Mouse (Mus musculus) layer of hippocampus, adult 2 months (tissue): ENCODE measurements around the gene Pdzrn4. TPM values are rescaled to one million over a fixed set of nuclear protein-coding genes. Genes with fewer than 3 reads are reported as not detected.

Source experiments
- DNase-seq, 2 experiments: peaks; one replicate each; pipeline ENCODE4 v3.0.0; 2022; ENCODE audit warnings: low spot score in 2 of 2
- H3K27ac ChIP-seq: fragments of 200-600 bp; 2 replicates; pipeline ENCODE4 v1.8.1; 2022
- H3K4me3 ChIP-seq: fragments of 200-600 bp; 2 replicates; pipeline ENCODE4 v1.8.1; 2022; ENCODE audit warnings: mild to moderate bottlenecking
- CTCF ChIP-seq: fragments of 200-600 bp; conservative IDR thresholded peaks from 2 replicates; pipeline ENCODE4 v1.8.1; 2022; ENCODE audit warnings: antibody characterized with exemption, mild to moderate bottlenecking, moderate library complexity
- total RNA-seq, 2 experiments: library from RNA; stranded (reverse); gene quantifications; 2 replicates each; pipeline ENCODE4 v1.2.3; 2021

The Pdzrn4 gene
- total RNA-seq, 2 experiments from 2014 or later = 5.6 to 6.4 TPM

- DNase-seq = no peak
- Histone ChIP-seq H3K4me3 (no peak overlapping the region), H3K27ac (no peak overlapping the region)
- no peak for TF ChIP-seq CTCF
Measured at GRCm38 (mm10) chr15:92746081-92746480, 349.4 kb downstream of the Pdzrn4 start.

GRCm38 (mm10) chr15:92752167-92752566, 355.5 kb downstream of the Pdzrn4 start:
- no peak overlapping the region for H3K27ac ChIP-seq
- TF ChIP-seq CTCF = no peak

GRCm38 (mm10) chr15:92752578-92752977, 355.9 kb downstream of the Pdzrn4 start:
- no peak for DNase-seq
- H3K4me3 ChIP-seq = peak overlapping the region; percentile 11; the same call in 1 of the 2 replicates
- no peak overlapping the region for H3K27ac ChIP-seq
- no peak for TF ChIP-seq CTCF

More at GRCm38 (mm10) chr15:92752167-92752566, 355.5 kb downstream of the Pdzrn4 start:
- H3K4me3 ChIP-seq = peak overlapping the region; percentile 11; the same call in 1 of the 2 replicates
- DNase-seq = no peak

GRCm38 (mm10) chr15:92757085-92757903, 360.6 kb downstream of the Pdzrn4 start:
- TF ChIP-seq CTCF = no peak
- no peak overlapping the region for H3K4me3 ChIP-seq
- DNase-seq = no peak
- no peak overlapping the region for H3K27ac ChIP-seq

- no peak overlapping the region for H3K27ac ChIP-seq
- no peak for TF ChIP-seq CTCF
- no peak for DNase-seq
- no peak overlapping the region for H3K4me3 ChIP-seq
Measured at GRCm38 (mm10) chr15:92759001-92759400, 362.3 kb downstream of the Pdzrn4 start.

- DNase-seq = no peak
- Histone ChIP-seq H3K27ac (no peak overlapping the region), H3K4me3 (no peak overlapping the region)
- TF ChIP-seq CTCF = no peak
Measured at GRCm38 (mm10) chr15:92763303-92763702, 366.6 kb downstream of the Pdzrn4 start.

- TF ChIP-seq CTCF = no peak
- Histone ChIP-seq H3K27ac (no peak overlapping the region), H3K4me3 (no peak overlapping the region)
- no peak for DNase-seq
Measured at GRCm38 (mm10) chr15:92769535-92769934, 372.9 kb downstream of the Pdzrn4 start.

GRCm38 (mm10) chr15:92788036-92788435, 391.4 kb downstream of the Pdzrn4 start:
- no peak for DNase-seq
- Histone ChIP-seq H3K4me3 (no peak overlapping the region), H3K27ac (no peak overlapping the region)
- no peak for TF ChIP-seq CTCF

GRCm38 (mm10) chr15:92794275-92794674, 397.6 kb downstream of the Pdzrn4 start:
- Histone ChIP-seq H3K4me3 (no peak overlapping the region), H3K27ac (no peak overlapping the region)
- TF ChIP-seq CTCF = no peak
- DNase-seq = no peak

- DNase-seq = peak in 1 of 2 experiments; percentile 11
- Histone ChIP-seq H3K27ac (no peak overlapping the region), H3K4me3 (no peak overlapping the region)
- peak; percentile 14; the same call in 1 of the 2 replicates for TF ChIP-seq CTCF
Measured at GRCm38 (mm10) chr15:92805934-92806333, 409.3 kb downstream of the Pdzrn4 start.

GRCm38 (mm10) chr15:92806352-92806751, 409.7 kb downstream of the Pdzrn4 start:
- no peak overlapping the region for H3K27ac ChIP-seq
- no peak for TF ChIP-seq CTCF
- no peak overlapping the region for H3K4me3 ChIP-seq
- no peak for DNase-seq
